Mouse (Mus musculus) embryo, embryonic 10 days (tissue): ENCODE measurements around the gene Ramp3.

Source experiments
- DNase-seq: peaks from one replicate; pipeline ENCODE4 v3.0.0-alpha.2; 2015; ENCODE audit warnings: low spot score

Gene Ramp3

DNA sequence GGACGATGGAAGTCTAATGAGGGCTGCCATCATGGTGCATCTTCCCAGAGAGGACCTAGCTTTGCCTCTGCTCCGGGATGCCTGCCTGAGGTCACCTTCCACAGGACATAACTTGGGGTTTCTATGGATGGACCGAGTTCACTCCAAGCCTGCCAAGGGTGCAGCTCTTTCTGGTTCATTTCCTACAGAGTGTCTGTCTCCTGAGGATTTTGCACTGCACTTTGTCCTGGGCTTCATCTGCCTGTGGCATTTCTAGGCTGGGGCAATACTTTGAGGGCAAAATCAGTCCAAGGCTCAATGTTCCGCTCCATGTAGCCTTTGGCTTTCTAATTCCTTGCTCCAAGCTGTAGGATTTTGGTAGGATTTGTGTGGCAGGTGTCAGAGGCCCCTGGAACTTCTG, 12.5 kb downstream of the Ramp3 start:
- DNase-seq: no peak

DNA sequence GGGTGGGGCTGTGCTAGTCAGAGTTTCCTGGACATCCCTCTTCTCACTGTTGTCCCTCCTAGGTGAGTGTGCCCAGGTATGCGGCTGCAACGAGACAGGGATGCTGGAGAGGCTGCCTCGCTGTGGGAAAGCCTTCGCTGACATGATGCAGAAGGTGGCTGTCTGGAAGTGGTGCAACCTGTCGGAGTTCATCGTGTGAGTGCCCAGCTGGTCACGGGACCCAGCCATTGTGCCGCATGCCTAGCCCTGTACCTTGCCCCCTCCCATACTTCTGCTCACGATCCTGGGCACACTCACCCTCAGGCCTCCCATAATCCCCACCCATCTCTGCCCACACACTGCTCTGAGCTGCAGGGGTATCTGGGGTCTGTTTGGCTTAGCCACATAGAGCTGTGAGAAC, 16.4 kb downstream of the Ramp3 start:
- no peak for DNase-seq

DNA sequence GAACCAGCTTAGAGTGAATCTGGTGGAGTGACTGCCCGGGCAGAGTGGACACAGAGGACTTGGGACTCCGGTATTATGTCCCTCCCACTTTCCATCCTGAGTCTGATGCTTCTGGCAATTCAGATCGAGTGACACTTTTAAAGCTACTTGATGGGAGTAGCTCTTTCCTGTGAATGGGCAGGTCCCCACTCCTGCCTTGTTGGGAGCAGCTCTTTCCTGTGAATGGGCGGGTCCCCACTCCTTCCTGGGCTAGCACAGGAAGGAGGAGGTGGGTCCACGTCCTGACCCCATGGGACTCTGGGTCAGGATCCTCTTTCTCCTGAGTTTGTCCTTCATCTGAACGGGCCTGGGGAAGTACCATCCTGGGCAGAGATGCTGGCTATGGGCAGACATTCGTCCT, 17.1 kb downstream of the Ramp3 start:
- no peak for DNase-seq

DNA sequence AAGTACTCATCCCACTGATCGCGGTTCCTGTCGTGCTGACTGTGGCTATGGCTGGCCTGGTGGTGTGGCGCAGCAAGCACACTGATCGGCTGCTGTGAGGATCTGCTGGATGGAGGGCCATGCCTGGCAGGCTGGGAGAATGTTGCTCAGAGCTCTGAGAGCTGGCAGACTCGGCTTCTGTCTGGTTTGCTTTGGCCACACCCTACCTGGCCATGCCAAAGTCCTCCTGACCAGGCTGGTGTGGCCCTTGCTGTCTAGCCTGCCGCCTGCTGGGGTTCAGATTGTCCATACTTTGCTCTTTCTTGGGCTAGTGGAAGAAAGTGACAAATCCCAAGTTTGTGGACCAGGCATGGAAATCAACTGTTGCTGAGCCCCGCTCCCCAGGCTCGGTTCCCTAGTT, 18.3 kb downstream of the Ramp3 start:
- DNase-seq: no peak

DNA sequence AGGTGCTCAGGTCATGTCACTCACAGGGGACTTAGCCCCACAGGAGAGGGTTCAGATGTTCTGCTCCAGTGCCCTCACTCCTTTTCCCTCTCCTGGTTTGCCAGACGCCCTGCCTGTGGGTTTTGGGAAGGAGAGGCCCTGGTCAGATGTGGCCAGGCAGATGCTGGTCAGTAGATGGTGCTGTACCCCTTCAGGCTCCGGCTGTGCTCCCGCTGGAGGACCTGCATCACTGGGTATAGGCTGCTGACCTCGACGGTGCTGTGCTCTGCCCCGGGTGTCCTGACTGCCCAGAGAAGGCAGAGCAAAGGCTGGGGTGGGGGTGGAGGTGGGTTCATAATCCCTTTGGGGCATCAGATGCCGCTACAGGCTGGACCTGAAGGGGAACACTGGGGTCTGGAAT, 19.2 kb downstream of the Ramp3 start:
- peak; percentile 62 for DNase-seq

DNA sequence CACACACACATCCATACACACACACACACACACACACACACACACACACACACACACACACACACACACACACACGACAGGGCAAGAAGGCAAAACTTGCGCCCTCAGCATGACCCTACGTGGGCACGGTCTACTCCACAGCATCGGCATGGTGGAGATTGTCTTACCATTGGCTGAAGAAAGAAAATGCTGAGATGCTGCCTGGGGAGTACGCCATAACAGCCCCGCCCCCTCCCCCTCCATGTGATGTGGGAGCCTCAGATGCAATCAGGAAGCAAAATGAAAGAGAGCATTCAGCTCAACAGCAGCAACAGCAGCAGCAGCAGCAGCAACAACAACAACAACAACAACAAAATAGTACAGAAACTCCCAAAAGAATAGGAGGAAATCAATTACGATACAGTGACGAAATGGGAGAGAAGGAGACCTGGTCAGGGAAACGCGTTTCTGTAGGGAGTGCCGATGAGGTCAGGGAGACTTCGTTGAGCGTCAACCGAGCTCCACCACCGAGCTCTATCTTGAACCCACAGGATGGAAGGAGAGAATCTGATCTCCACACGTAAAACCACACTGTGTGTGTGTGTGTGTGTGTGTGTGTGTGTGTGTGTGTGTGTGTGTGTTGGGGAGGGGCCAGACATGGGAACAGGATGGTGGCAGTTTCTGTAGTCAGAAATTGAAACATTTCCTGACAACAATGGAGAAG, 21.5 kb downstream of the Ramp3 start:
- DNase-seq: no peak

DNA sequence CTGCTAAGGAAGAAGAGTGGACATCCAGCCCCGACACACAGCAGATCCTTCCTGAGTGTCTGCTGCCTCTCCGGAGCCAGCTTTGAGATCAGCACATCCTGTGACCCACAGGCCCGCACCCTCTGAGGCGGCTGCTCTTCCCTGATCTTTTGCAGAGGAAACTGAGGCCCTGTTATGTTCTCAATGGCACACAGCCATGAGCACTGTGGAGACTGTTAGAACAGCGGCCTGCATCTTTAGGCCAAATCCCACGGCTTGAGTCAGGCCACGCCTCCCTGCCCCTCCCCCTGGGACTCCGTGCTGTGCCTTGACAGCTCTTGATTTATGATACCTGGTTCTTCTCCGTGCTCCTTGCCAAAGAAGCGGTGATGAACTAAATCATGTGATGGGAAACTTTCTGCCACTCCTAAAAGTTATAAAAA, 22.1 kb downstream of the Ramp3 start:
- DNase-seq: peak; percentile 91

DNA sequence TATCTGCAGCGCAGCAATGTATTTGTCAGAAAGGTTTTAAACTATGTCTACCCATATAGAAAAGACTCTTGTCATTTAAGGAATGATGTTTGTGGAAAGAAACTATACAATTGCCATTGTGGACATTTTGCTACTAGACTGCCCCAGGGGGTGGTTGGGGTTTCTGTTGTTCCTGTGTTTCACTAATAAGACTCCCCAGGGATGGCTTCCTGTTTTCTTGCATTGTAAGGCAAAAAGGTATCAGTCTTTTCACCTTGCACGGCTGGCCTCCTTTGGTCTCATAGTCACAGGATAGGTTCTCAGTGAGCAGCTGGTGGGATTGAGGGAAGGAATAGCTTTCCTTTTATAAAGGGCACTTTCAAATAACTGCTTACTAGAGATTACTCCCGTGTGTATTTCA, 26.4 kb downstream of the Ramp3 start:
- no peak for DNase-seq

DNA sequence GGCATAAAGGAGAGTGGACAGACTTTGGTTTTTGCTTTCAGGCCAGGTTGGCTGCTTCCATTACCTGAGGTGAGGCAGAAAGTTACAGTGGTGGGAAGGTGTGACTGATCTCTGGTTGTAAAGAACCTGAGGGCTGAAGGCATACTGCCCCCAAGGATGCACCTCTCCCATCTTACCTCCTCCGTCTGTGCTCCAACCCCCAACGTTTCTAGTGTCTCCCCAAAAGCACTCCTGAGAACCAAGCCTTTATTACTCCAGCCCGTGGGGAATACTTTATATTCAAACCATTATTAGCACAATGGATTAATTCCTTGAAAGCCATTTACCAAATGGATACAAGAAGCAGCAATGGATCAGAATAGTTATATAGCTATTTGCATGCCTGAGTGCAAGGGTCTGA, 30.6 kb downstream of the Ramp3 start:
- no peak for DNase-seq

DNA sequence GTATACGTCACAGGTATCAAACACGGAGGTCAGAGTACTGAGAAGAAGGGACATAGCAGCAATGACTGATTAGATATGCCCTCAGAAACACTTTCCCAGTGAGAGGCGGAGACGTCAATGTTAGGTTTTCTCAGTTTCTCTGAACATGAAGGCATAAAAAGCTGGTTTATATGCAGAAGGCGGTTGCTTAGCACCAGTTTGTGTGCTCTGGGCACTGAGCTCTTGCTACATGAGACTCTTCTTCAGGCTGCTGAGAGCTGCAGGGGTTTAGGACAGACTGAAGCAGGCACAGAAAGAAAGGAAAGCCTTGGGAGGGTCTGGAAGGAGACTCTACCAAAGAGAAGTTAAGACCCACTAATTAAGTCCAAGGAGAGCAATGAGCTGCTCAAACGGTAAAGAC, 34.0 kb downstream of the Ramp3 start:
- DNase-seq: no peak

DNA sequence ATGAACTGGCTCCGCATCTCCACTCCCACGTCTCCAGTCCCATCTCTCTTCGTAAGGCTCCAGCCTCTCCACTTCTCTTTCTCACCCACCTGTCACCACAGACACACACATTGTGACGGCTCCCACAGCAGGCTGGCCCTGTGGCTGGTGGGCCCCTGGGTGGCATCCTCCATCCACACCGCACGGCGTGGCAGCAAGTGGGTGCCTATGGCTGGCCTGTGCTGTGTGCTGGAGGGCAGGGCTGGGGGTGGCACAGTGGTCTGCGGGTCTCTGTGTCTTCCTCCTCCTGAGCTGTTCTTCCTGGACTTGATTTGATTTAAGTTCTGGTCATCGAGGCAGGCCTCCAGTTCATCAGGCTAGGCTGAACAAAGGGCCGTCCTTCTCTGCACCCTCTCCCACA, 35.8 kb downstream of the Ramp3 start:
- no peak for DNase-seq

DNA sequence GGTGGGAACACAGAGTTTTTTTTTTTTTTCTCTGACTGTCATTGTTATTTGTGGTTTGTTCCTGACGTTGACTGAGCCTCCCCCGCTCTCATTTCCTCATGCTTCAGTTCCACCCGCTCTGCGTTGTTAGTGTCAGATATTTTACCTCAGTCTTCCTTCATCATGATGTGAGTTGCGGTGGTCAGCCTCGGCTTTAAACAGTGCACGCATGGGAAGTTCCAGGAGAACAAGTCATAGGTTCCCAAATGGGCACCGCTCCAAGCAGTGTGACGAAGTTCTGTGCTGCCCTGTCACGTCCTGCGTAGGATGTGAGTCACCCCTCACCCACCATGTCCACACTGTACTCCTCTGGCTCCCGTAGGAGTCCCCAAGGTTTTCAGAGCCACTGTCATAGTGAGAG, 36.9 kb downstream of the Ramp3 start:
- no peak for DNase-seq

DNA sequence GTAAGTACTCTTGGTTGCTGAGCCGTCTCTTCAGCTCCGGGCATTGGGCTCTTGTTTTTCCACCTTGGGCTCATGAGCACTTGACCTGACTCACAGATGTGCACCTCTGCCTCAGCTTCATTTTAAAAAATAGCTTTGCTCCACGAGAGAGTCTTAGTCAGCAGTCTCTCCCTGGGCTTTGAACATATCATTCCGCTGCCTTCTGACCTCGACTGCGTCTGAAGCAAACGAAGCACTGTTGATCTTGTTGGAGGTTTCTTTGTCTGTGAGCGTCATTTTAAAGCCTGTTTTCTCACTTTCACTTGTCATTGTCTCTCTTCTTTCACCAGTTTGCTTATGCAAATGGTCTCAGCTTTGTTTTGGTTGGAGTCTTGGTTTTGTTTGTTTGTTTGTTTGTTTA, 38.2 kb downstream of the Ramp3 start:
- DNase-seq: no peak

DNA sequence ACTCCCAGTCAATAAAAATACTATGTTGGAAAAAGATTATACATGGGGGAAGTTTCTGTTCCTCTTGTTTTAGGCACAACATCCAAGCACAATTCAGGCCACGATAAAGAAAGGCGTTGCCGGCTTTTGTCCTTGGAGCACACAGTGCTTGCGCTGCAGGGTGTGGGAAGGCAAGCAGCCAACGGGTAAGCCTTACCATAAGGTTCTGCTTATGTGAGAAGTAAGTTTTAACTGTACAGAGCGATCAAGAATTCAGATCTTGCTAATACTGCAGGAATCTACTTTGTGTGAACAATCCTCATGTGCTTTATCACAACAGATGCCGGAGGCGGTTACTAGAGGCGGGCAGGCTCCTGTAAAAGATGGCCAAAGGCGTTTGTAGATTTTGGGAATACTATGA, 39.4 kb downstream of the Ramp3 start:
- DNase-seq: no peak

DNA sequence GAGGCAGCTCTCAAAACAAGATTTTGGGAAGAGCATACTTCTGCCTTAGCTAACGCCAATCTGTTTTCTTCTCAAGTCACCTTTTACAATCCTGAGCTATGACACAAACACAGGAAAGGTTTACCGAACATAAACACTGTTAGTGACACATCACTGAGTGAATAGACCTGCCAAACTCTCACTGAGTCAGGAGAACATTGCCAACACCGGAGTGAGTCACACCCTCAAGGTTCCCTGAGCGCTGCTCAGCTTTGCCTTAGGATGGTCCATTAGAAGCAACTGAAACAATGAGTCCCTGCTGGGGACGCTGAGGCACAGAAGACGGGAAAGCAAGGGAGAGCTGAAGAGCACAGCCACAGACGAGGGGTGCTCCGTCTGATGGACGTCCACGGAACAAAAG, 40.0 kb downstream of the Ramp3 start:
- no peak for DNase-seq

DNA sequence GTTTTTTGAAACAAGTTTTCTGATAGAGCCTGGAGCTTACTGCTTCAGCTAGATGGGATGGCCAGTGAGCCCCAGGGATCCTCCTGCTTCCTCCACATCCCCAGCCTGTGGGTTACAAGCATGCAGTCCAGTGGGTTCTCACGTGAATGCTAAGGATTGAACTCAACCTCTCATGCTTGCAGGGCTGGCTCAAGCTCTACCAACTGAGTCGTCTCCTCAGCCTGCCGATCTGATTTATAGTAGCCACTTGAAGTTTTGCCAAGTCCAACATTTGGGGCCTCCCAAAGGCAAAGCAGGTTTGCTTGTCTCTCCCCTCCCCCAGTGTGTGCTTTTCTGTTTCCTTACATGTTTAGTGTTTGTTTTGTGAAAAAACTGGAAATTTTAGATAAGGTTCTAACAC, 43.9 kb downstream of the Ramp3 start:
- DNase-seq: no peak

DNA sequence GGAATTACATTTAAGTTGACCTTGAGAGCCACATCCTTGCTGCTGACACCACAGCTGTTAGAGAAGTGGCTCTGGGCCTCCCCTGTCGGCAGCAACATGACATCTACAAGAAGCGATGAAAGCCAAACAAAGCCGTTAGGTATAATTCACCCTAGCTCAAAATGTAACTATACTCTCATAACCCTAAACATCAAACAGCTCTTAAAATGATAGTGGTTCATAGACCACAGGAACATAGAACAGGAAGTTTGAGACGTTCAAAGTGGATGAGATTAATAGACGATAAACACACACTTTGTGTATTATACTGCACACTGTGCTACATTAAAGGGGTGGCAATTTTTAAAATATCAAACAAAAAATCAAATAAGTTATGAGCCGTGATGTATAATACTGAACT, 46.5 kb downstream of the Ramp3 start:
- DNase-seq: no peak

DNA sequence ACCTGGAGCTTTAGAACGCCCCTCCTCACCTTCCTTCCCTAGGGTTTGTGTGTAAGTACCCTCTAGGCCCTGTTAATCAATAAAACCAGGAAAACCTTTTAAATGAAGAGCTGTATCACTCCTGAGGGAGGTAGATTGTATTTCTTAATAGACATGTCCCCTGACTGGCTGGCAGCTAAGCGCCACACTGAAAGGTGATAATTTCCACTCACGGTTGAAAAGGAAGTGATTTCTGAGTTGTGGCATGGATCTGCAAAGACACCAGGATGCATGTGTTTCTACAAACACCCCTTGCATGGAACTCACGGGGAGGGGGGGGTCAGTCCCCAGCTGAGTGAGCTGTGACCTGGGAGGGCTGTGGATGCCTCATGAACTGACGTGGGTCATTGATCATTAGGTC, 47.2 kb downstream of the Ramp3 start:
- no peak for DNase-seq

DNA sequence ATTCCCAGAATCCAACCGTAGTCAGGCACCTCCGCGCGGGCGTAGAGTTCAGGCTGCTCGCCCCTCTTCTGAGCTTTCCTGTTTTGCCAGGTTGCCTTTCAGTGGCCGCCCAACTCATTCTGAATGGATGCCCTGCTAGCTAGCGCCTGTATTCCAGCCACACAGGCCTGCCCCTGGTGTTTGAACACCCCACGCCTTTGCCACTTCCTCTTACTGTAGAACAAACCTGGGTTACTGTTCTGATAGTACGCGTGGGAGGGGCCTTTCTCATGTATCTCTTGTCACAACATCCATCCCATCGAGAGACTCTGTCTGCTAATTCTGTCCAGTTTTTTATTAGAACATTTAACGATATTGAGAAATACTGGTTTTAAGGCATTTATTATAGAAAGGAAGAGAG, 48.5 kb downstream of the Ramp3 start:
- no peak for DNase-seq

DNA sequence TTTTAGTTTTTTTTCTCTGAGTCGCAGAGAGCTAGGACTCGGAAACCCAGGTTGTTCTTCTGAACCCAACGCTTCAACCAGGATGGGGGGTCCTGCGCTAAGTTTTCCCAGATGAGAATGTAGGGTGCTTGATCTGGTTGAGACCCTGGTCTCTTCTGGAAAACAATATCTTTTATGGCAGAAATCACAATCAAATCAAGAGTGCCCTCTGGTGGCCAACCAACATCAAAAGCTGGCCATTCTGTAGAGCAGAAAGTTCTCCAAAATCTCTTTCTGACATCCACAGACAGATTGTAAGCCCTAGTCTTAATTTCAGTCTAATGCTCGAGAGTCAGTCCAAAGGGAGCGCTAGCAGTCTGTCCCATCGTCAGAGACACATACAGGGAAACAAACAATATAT, 50.1 kb downstream of the Ramp3 start:
- DNase-seq: no peak

DNA sequence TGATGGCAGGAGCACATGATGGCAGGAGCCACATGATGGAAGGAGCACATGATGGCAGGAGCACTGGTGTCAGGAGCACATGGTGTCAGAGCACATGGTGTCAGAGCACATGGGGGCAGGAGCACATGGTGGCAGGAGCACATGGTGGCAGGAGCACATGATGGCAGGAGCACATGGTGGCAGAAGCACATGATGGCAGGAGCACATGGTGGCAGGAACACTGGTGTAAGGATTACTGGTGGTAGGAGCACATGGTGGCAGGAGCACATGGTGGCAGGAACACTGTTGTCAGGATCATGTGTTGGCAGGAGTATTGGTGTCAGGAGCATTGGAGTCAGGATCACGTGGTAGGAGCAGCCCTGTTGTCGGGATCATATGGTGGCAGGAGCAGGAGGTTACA, 52.1 kb downstream of the Ramp3 start:
- DNase-seq: no peak

DNA sequence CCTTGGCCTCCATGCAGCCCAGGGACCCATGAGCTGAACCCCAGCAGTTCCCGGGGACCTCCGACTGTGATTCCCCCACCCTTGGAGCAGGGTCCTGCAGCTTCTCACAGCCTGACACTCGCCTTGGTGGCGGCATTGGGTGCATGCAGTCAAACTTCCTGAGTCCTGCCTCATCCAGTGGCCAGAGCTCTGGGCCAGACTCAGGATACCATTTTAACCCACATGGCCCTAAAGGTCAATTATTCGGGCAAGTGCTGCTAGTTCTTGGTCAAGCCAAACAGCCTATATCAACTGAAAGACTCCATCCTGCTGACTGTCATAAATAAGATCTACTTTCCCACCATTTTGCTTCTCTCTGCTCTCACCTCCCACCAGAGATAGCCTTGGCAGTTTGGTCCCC, 62.4 kb downstream of the Ramp3 start:
- DNase-seq: no peak

DNA sequence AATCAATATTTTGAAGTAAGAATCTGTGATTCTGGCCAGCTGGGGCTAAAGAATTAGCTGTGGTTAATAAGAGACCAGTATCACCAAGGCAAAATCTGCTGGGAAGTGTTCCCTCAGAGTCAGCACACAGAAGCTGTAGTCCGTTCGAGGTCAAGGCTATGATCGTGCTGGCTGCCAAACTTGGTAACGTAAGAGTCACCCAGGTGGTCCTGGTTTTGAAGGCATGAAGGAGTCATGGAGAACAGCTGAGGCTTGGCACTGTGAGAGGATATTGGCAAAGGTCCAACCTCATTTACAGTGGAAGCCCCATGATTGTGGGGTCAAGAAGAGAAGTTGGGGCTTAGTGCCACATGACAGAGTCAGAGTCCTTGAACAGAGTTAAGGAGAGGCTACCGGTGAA, 68.6 kb downstream of the Ramp3 start:
- no peak for DNase-seq
